Mouse (Mus musculus) MEL (cell line): ENCODE results near the gene Nfia. TPM values are rescaled to one million over a fixed set of nuclear protein-coding genes. Genes with fewer than 3 reads are reported as not detected.

Experiments
- DNase-seq: peaks from one replicate; pipeline ENCODE4 v3.0.0; 2011; ENCODE audit warnings: low read depth, low spot score
- H3K27ac ChIP-seq: 2 replicates; pipeline ENCODE4 v1.5.1; 2012; ENCODE audit warnings: low read depth, mild to moderate bottlenecking, control low read depth, low read length, moderate library complexity; ENCODE audit not compliant: control insufficient read depth
- H3K27me3 ChIP-seq, 2 experiments: fragments of 150-350 bp in 1 of 2; sonication (generic) in 1 of 2; 2 replicates each; pipeline ENCODE4 v1.6.1; 2012; ENCODE audit warnings: low read length in 2 of 2, mild to moderate bottlenecking in 2 of 2, improper control_type of control experiment in 1 of 2, moderate library complexity in 1 of 2; ENCODE audit not compliant: insufficient read depth in 2 of 2, control insufficient read depth in 1 of 2
- H3K36me3 ChIP-seq, 2 experiments: 2 replicates each; pipeline ENCODE4 v1.6.1; 2012 to 2014; ENCODE audit warnings: low read length in 2 of 2, improper control_type of control experiment in 1 of 2, inconsistent platforms in 1 of 2, mild to moderate bottlenecking in 1 of 2; ENCODE audit not compliant: insufficient read depth in 2 of 2, control insufficient read depth in 1 of 2
- H3K4me1 ChIP-seq, 2 experiments: fragments of 150-350 bp in 1 of 2; sonication (generic) in 1 of 2; 2 replicates each; pipeline ENCODE4 v1.6.1; 2012; ENCODE audit warnings: low read length in 2 of 2, improper control_type of control experiment in 1 of 2, mild to moderate bottlenecking in 1 of 2; ENCODE audit not compliant: insufficient read depth in 2 of 2, control insufficient read depth in 1 of 2
- H3K4me3 ChIP-seq, 2 experiments: fragments of 150-350 bp in 1 of 2; sonication (generic) in 1 of 2; 2 replicates each; pipeline ENCODE4 v1.5.1; 2012; ENCODE audit warnings: low read depth in 2 of 2, low read length in 2 of 2, mild to moderate bottlenecking in 2 of 2, moderate library complexity in 2 of 2, control low read depth in 1 of 2, improper control_type of control experiment in 1 of 2; ENCODE audit not compliant: control insufficient read depth in 1 of 2, insufficient read depth in 1 of 2
- H3K79me2 ChIP-seq: 2 replicates; pipeline ENCODE4 v1.6.1; 2012; ENCODE audit warnings: mild to moderate bottlenecking, low read length, moderate library complexity; ENCODE audit not compliant: control insufficient read depth, poor library complexity, insufficient read depth
- H3K9ac ChIP-seq: 2 replicates; pipeline ENCODE4 v1.6.1; 2012; ENCODE audit warnings: low read depth, mild to moderate bottlenecking, control low read depth, low read length, moderate library complexity; ENCODE audit not compliant: control insufficient read depth, poor library complexity, severe bottlenecking
- H3K9me3 ChIP-seq: fragments of 150-350 bp; sonication (generic); replicated peaks from 2 replicates; pipeline ENCODE4 v1.6.1; 2012; ENCODE audit warnings: mild to moderate bottlenecking, low read length, improper control_type of control experiment, moderate library complexity; ENCODE audit not compliant: insufficient read depth
- CHD1 ChIP-seq: IDR thresholded peaks from 2 replicates; pipeline ENCODE4 v1.6.1; 2012; ENCODE audit warnings: low read depth, mild to moderate bottlenecking, inconsistent platforms, low read length, improper control_type of control experiment
- CHD2 ChIP-seq: IDR thresholded peaks from 2 replicates; pipeline ENCODE4 v1.6.1; 2011; ENCODE audit warnings: low read length, improper control_type of control experiment
- ELF1 ChIP-seq: IDR thresholded peaks from 2 replicates; pipeline ENCODE4 v1.6.1; 2014; ENCODE audit warnings: low read depth, mild to moderate bottlenecking, inconsistent platforms, low read length, improper control_type of control experiment, moderate library complexity
- ETS1 ChIP-seq: IDR thresholded peaks from 2 replicates; pipeline ENCODE4 v1.6.1; 2012; ENCODE audit warnings: low read depth, mild to moderate bottlenecking, inconsistent platforms, low read length, improper control_type of control experiment, moderate library complexity
- GABPA ChIP-seq: IDR thresholded peaks from 2 replicates; pipeline ENCODE4 v1.6.1; 2012; ENCODE audit warnings: low read depth, mild to moderate bottlenecking, inconsistent platforms, low read length, improper control_type of control experiment, moderate library complexity
- GATA1 ChIP-seq: IDR thresholded peaks from 2 replicates; pipeline ENCODE4 v1.6.1; 2011; ENCODE audit warnings: low read depth, low read length, improper control_type of control experiment
- HCFC1 ChIP-seq: IDR thresholded peaks from 2 replicates; pipeline ENCODE4 v1.6.1; 2012; ENCODE audit warnings: low read depth, mild to moderate bottlenecking, inconsistent platforms, low read length, improper control_type of control experiment, moderate library complexity
- JUND ChIP-seq: IDR thresholded peaks from 2 replicates; pipeline ENCODE4 v1.6.1; 2011; ENCODE audit warnings: low read depth, mild to moderate bottlenecking, improper control_type of control experiment, low read length
- KAT2A ChIP-seq: conservative IDR thresholded peaks from 2 replicates; pipeline ENCODE4 v1.6.1; 2012; ENCODE audit warnings: low read depth, low read length, improper control_type of control experiment, inconsistent platforms
- MAFK ChIP-seq: IDR thresholded peaks from 2 replicates; pipeline ENCODE4 v1.6.1; 2011; ENCODE audit warnings: low read depth, mild to moderate bottlenecking, low read length, improper control_type of control experiment, borderline replicate concordance
- MAX ChIP-seq: IDR thresholded peaks from 2 replicates; pipeline ENCODE4 v1.6.1; 2011; ENCODE audit warnings: low read length, improper control_type of control experiment
- MAZ ChIP-seq: IDR thresholded peaks from 2 replicates; pipeline ENCODE4 v1.6.1; 2012; ENCODE audit warnings: low read depth, mild to moderate bottlenecking, inconsistent platforms, low read length, improper control_type of control experiment
- MXI1 ChIP-seq: IDR thresholded peaks from 2 replicates; pipeline ENCODE4 v1.6.1; 2011; ENCODE audit warnings: mild to moderate bottlenecking, low read depth, low read length, improper control_type of control experiment
- MYB ChIP-seq: IDR thresholded peaks from 2 replicates; pipeline ENCODE4 v1.6.1; 2011; ENCODE audit warnings: mild to moderate bottlenecking, low read depth, low read length, improper control_type of control experiment
- MYC ChIP-seq: IDR thresholded peaks from 2 replicates; pipeline ENCODE4 v1.6.1; 2011; ENCODE audit warnings: low read depth, mild to moderate bottlenecking, low read length, improper control_type of control experiment, moderate library complexity
- POLR2AphosphoS2 ChIP-seq: IDR thresholded peaks from 2 replicates; pipeline ENCODE4 v1.6.1; 2011; ENCODE audit warnings: low read length, improper control_type of control experiment
- POLR2AphosphoS5 ChIP-seq: IDR thresholded peaks from 2 replicates; pipeline ENCODE4 v1.6.1; 2012; ENCODE audit warnings: low read depth, borderline replicate concordance, mild to moderate bottlenecking, inconsistent platforms, low read length, moderate library complexity, mixed read lengths
- RAD21 ChIP-seq: IDR thresholded peaks from 2 replicates; pipeline ENCODE4 v1.6.1; 2011; ENCODE audit warnings: mild to moderate bottlenecking, low read depth, low read length, improper control_type of control experiment
- SIN3A ChIP-seq: IDR thresholded peaks from 2 replicates; pipeline ENCODE4 v1.6.1; 2012; ENCODE audit warnings: low read length, improper control_type of control experiment, inconsistent platforms
- TAL1 ChIP-seq: IDR thresholded peaks from 2 replicates; pipeline ENCODE4 v1.6.1; 2012; ENCODE audit warnings: mild to moderate bottlenecking, inconsistent platforms, low read length, moderate library complexity, mixed read lengths
- TBP ChIP-seq: IDR thresholded peaks from 2 replicates; pipeline ENCODE4 v1.8.0; 2011; ENCODE audit warnings: low read depth, low read length, improper control_type of control experiment
- USF1 ChIP-seq: IDR thresholded peaks from 2 replicates; pipeline ENCODE4 v1.6.1; 2014; ENCODE audit warnings: low read depth, mild to moderate bottlenecking, inconsistent platforms, low read length, improper control_type of control experiment, moderate library complexity
- USF2 ChIP-seq, 2 experiments: IDR thresholded peaks; 2 replicates each; pipeline ENCODE4 v1.6.1; 2011 to 2012; ENCODE audit warnings: improper control_type of control experiment in 2 of 2, low read length in 2 of 2, borderline replicate concordance in 1 of 2, inconsistent platforms in 1 of 2, low read depth in 1 of 2, mild to moderate bottlenecking in 1 of 2; ENCODE audit not compliant: insufficient read depth in 1 of 2
- ZC3H11A ChIP-seq: IDR thresholded peaks from 2 replicates; pipeline ENCODE4 v1.6.1; 2012; ENCODE audit warnings: low read depth, mild to moderate bottlenecking, inconsistent platforms, low read length, improper control_type of control experiment
- ZKSCAN1 ChIP-seq: IDR thresholded peaks from 2 replicates; pipeline ENCODE4 v1.6.1; 2012; ENCODE audit warnings: low read depth, mild to moderate bottlenecking, inconsistent platforms, low read length, improper control_type of control experiment, moderate library complexity
- ZMIZ1 ChIP-seq: IDR thresholded peaks from 2 replicates; pipeline ENCODE4 v1.6.1; 2012; ENCODE audit warnings: low read depth, mild to moderate bottlenecking, inconsistent platforms, low read length, improper control_type of control experiment, moderate library complexity
- ZNF384 ChIP-seq: IDR thresholded peaks from 2 replicates; pipeline ENCODE4 v1.6.1; 2012; ENCODE audit warnings: low read depth, mild to moderate bottlenecking, inconsistent platforms, low read length, improper control_type of control experiment
- polyA plus RNA-seq, 2 experiments: library from polyadenylated mRNA; stranded (reverse) in 1 of 2; unstranded in 1 of 2; fragments of >175 nt in 1 of 2; fragments of >200 nt in 1 of 2; gene quantifications; 2 replicates each; pipeline versions ENCODE4 v1.2.1 to v1.2.4; 2012; ENCODE audit warnings: low replicate concordance in 2 of 2, low read depth in 1 of 2; ENCODE audit not compliant: insufficient read length in 2 of 2, insufficient read depth in 1 of 2, missing spikeins in 1 of 2
- total RNA-seq: library from RNA; depleted of rRNA; stranded (reverse); fragments of 300-350 nt; gene quantifications from 2 replicates; pipeline ENCODE4 v1.2.3, GENCODE M21; 2012

Nfia gene
- total and polyA plus RNA-seq, 3 experiments: 10.2 to 20.5 (median 13.4) TPM

GRCm38 (mm10) chr4:98109911-98110310, 337.4 kb downstream of the Nfia start:
- no peaks in the 10 kb centered on the region for H3K27me3 ChIP-seq
- no peak overlapping the region for H3K27ac ChIP-seq
- no peaks in the 10 kb centered on the region for H3K9me3 ChIP-seq
- no peak overlapping the region for H3K4me3 ChIP-seq
- no peaks in the 10 kb centered on the region for H3K79me2 ChIP-seq
- DNase-seq: no peak
- no peak overlapping the region for H3K9ac ChIP-seq
- TF ChIP-seq CHD1: no peak
- TF ChIP-seq ZMIZ1: no peak
- no peak for TF ChIP-seq RAD21
- TF ChIP-seq HCFC1: no peak
- TF ChIP-seq SIN3A: no peak
- no peak for TF ChIP-seq USF1
- TF ChIP-seq MAZ: no peak
- TF ChIP-seq ELF1: no peak
- no peak for TF ChIP-seq TAL1
- TF ChIP-seq POLR2AphosphoS5: no peak
- TF ChIP-seq GATA1: no peak
- TF ChIP-seq MAX: no peak
- TF ChIP-seq ZC3H11A: no peak
- no peak for TF ChIP-seq MXI1
- no peak for TF ChIP-seq TBP
- TF ChIP-seq ZNF384: no peak
- no peak for TF ChIP-seq ETS1
- no peak for TF ChIP-seq ZKSCAN1
- H3K36me3 ChIP-seq: peaks cover 0 to 38% of the 10 kb centered on the region in 2 experiments; a peak in 2 of 4 replicates
- H3K4me1 ChIP-seq: no peaks in the 10 kb centered on the region

- Histone ChIP-seq H3K27ac (no peak overlapping the region), H3K79me2 (no peaks in the 10 kb centered on the region), H3K27me3 (no peaks in the 10 kb centered on the region), H3K9me3 (no peaks in the 10 kb centered on the region), H3K36me3 (peaks cover 0 to 25% of the 10 kb centered on the region in 2 experiments; a peak in 2 of 4 replicates), H3K4me3 (no peak overlapping the region), H3K9ac (no peak overlapping the region), H3K4me1 (no peaks in the 10 kb centered on the region)
- DNase-seq: no peak
- TF ChIP-seq USF2 (IDR thresholded peaks at IDR 0.05; ENCODE audit: borderline replicate concordance in 1 of 2, insufficient read depth in 1 of 2, low read depth in 1 of 2, low read length in 2 of 2) (no peak), MYC (no peak), ETS1 (no peak), ZMIZ1 (no peak), TBP (no peak), GABPA (no peak), POLR2AphosphoS2 (no peak), MYB (no peak), KAT2A (no peak), GATA1 (no peak), TAL1 (no peak), CHD1 (no peak), POLR2AphosphoS5 (no peak), MXI1 (no peak), ZC3H11A (no peak), MAFK (no peak), ZKSCAN1 (no peak), JUND (no peak), CHD2 (no peak), ZNF384 (no peak)
Observed at GRCm38 (mm10) chr4:98113289-98114024, 340.9 kb downstream of the Nfia start.
